Mouse (Mus musculus) liver (tissue): ENCODE results near the gene Gm47985.
"Not testable (repeated sequence)": the region's sequence is repeated elsewhere in the genome, so short reads cannot be mapped to it uniquely, and the experiment has no call there.

Source experiments
- DNase-seq: peaks from one replicate; pipeline ENCODE4 v3.0.0-alpha.2; 2020; ENCODE audit warnings: mixed read lengths

Gm47985 gene

GRCm38 (mm10) chr1:151182266-151182665, at the start of gene Gm47985:
Gene Gm47985, plus strand, starts transcription at chr1:151182537.
- not testable (repeated sequence) for DNase-seq

- no peak for DNase-seq
Observed at GRCm38 (mm10) chr1:151132686-151133085, 49.7 kb upstream of the Gm47985 start.

GRCm38 (mm10) chr1:151138388-151138787, 43.9 kb upstream of the Gm47985 start:
- no peak for DNase-seq

GRCm38 (mm10) chr1:151140956-151141355, 41.4 kb upstream of the Gm47985 start:
- DNase-seq: no peak

GRCm38 (mm10) chr1:151144471-151145146, 37.7 kb upstream of the Gm47985 start:
- DNase-seq: no peak

GRCm38 (mm10) chr1:151147801-151148200, 34.5 kb upstream of the Gm47985 start:
- no peak for DNase-seq

GRCm38 (mm10) chr1:151150211-151150610, 32.1 kb upstream of the Gm47985 start:
- no peak for DNase-seq

- no peak for DNase-seq
Observed at GRCm38 (mm10) chr1:151151089-151151488, 31.2 kb upstream of the Gm47985 start.

- no peak for DNase-seq
Observed at GRCm38 (mm10) chr1:151153056-151153652, 29.2 kb upstream of the Gm47985 start.

- DNase-seq: not testable (repeated sequence)
Observed at GRCm38 (mm10) chr1:151154131-151154530, 28.2 kb upstream of the Gm47985 start.

GRCm38 (mm10) chr1:151156129-151156528, 26.2 kb upstream of the Gm47985 start:
- DNase-seq: no peak

- DNase-seq: no peak
Observed at GRCm38 (mm10) chr1:151156777-151157632, 25.3 kb upstream of the Gm47985 start.

- no peak for DNase-seq
Observed at GRCm38 (mm10) chr1:151157963-151158856, 24.1 kb upstream of the Gm47985 start.

- DNase-seq: no peak
Observed at GRCm38 (mm10) chr1:151158857-151159510, 23.4 kb upstream of the Gm47985 start.

- no peak for DNase-seq
Observed at GRCm38 (mm10) chr1:151166031-151166430, 16.3 kb upstream of the Gm47985 start.

- no peak for DNase-seq
Observed at GRCm38 (mm10) chr1:151167297-151168047, 14.9 kb upstream of the Gm47985 start.

GRCm38 (mm10) chr1:151168637-151169036, 13.7 kb upstream of the Gm47985 start:
- no peak for DNase-seq

- no peak for DNase-seq
Observed at GRCm38 (mm10) chr1:151171572-151172461, 10.5 kb upstream of the Gm47985 start.

GRCm38 (mm10) chr1:151177030-151177936, 5.1 kb upstream of the Gm47985 start:
- peak; percentile 75 for DNase-seq
